Comparison of ENCODE assay signal across 19 mouse cellular contexts in the genomic region with DNA sequence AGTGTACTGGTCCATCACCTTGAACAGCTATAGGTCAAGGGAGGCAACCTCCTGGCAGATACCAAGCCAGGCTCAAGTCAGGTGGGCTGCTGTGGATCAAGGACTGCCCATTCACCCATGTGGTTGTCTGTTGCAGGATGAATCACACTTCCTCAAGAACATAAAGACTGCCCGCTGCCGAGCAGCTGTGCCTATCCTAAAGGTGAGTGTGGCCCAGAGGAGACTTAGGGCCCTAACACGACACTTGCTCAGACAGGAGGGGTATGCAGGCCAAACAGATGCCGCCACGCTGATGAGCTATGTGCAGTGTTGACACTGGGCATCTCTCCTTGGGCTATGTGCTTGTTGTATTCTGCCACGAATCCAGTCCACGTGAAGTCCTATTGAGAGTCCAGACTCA.
"Had no signal": no experiment of that assay in that cellular context is flagged by ENCODE, and none has a peak within 500 bp of the region (broad histone marks: within the 10 kb centered on the region; RNA-seq: fewer than 3 reads in every experiment).

No protein-coding gene starts in this region.

- ATAC-seq: liver, postnatal 0 days; midbrain, embryonic 15.5 days had no signal

- H3K9me3 ChIP-seq: limb, embryonic 12.5 days; liver, embryonic 13.5 days; lung, embryonic 15.5 days; megakaryocyte, embryonic 14.5 days; midbrain, embryonic 15.5 days; neural tube, embryonic 13.5 days had no signal

- H3K27me3 ChIP-seq: limb, embryonic 12.5 days; liver, embryonic 13.5 days; lung, embryonic 15.5 days; megakaryocyte, embryonic 14.5 days; midbrain, embryonic 15.5 days; neural tube, embryonic 13.5 days had no signal

- H3K4me3 ChIP-seq: limb, embryonic 12.5 days; liver, embryonic 13.5 days; lung, embryonic 15.5 days; megakaryocyte, embryonic 14.5 days; midbrain, embryonic 15.5 days; neural tube, embryonic 13.5 days had no signal

- H3K27ac ChIP-seq: limb, embryonic 12.5 days; liver, embryonic 13.5 days; lung, embryonic 15.5 days; macrophage; midbrain, embryonic 15.5 days; neural tube, embryonic 13.5 days had no signal

- DNase-seq: kidney, postnatal 36 days; layer of hippocampus, adult 9-11 months; layer of hippocampus, postnatal 36 days; liver; liver, embryonic 13.5 days; liver, postnatal 0 days; lung, postnatal 14 days; retina, postnatal 1 day; right cerebral cortex, postnatal 4 days; spleen, adult 18-20 months; thymus, adult 18-20 months; thymus, postnatal 14 days had no signal

- H3K4me2 ChIP-seq: limb, embryonic 12.5 days; liver, embryonic 13.5 days; lung, embryonic 15.5 days; midbrain, embryonic 11.5 days; midbrain, embryonic 15.5 days; neural tube, embryonic 13.5 days had no signal

- H3K4me1 ChIP-seq: limb, embryonic 12.5 days; liver, embryonic 13.5 days; megakaryocyte, embryonic 14.5 days; midbrain, embryonic 15.5 days had no signal

- H3K9ac ChIP-seq: limb, embryonic 12.5 days; liver, embryonic 13.5 days; liver, postnatal 0 days; lung, embryonic 15.5 days; midbrain, embryonic 15.5 days; neural tube, embryonic 13.5 days had no signal
